Mouse (Mus musculus): Measurements from ENCODE around the gene Ppil1. TPM values are rescaled to one million over a fixed set of nuclear protein-coding genes. Genes with fewer than 3 reads are reported as not detected.

Gene Ppil1
- total and polyA plus RNA-seq, 3 experiments: 115 to 135 (median 122) TPM

- Histone ChIP-seq H3K27ac (ENCODE audit: control insufficient read depth, low read depth, low read length) (no peak overlapping the region), H3K79me2 (ENCODE audit: control insufficient read depth, insufficient read depth, low read length, poor library complexity) (peaks cover 51% of the 10 kb centered on the region), H3K27me3 (ENCODE audit: control insufficient read depth in 1 of 2, insufficient read depth in 2 of 2, low read length in 2 of 2) (no peaks in the 10 kb centered on the region), H3K9ac (ENCODE audit: control insufficient read depth, low read depth, low read length, poor library complexity, severe bottlenecking) (no peak overlapping the region), H3K4me3 (ENCODE audit: control insufficient read depth in 1 of 2, insufficient read depth in 1 of 2, low read depth in 2 of 2, low read length in 2 of 2) (no peak overlapping the region), H3K4me1 (ENCODE audit: control insufficient read depth in 1 of 2, insufficient read depth in 2 of 2, low read length in 2 of 2) (peaks cover 0 to 17% of the 10 kb centered on the region in 2 experiments; a peak in 3 of 4 replicates), H3K36me3 (ENCODE audit: control insufficient read depth in 1 of 2, insufficient read depth in 2 of 2, low read length in 2 of 2) (peaks cover 6 to 7% of the 10 kb centered on the region in 2 experiments), H3K9me3 (replicated peaks; ENCODE audit: insufficient read depth, low read length) (no peaks in the 10 kb centered on the region)
- DNase-seq (ENCODE audit: low read depth, low spot score): no peak
- TF ChIP-seq RAD21 (IDR thresholded peaks at IDR 0.05; ENCODE audit: low read depth, low read length): no peak
- TF ChIP-seq MYC (IDR thresholded peaks at IDR 0.05; ENCODE audit: low read depth, low read length): no peak
- no peak for TF ChIP-seq MAFK (IDR thresholded peaks at IDR 0.05; ENCODE audit: borderline replicate concordance, low read depth, low read length)
- no peak for TF ChIP-seq TBP (IDR thresholded peaks at IDR 0.05; ENCODE audit: low read depth, low read length)
- no peak for TF ChIP-seq E2F4 (IDR thresholded peaks at IDR 0.05; ENCODE audit: borderline replicate concordance, low read depth, low read length)
- TF ChIP-seq CHD2 (IDR thresholded peaks at IDR 0.05; ENCODE audit: low read length): no peak
- no peak for TF ChIP-seq USF1 (IDR thresholded peaks at IDR 0.05; ENCODE audit: low read depth, low read length)
- no peak for TF ChIP-seq MEF2A (IDR thresholded peaks at IDR 0.05; ENCODE audit: extremely low read depth, insufficient replicate concordance, low read depth, low read length, poor library complexity, severe bottlenecking)
- TF ChIP-seq NELFE (IDR thresholded peaks at IDR 0.05; ENCODE audit: low read depth, low read length): no peak
- TF ChIP-seq EP300 (IDR thresholded peaks at IDR 0.05; ENCODE audit: low read depth in 1 of 2, low read length in 2 of 2): no peak
- no peak for TF ChIP-seq SMC3 (IDR thresholded peaks at IDR 0.05; ENCODE audit: low read depth, low read length)
- TF ChIP-seq USF2 (IDR thresholded peaks at IDR 0.05; ENCODE audit: borderline replicate concordance in 1 of 2, insufficient read depth in 1 of 2, low read depth in 1 of 2, low read length in 2 of 2): no peak
Measured at GRCm38 (mm10) chr17:29258025-29258558, 5.9 kb downstream of the Ppil1 start.

GRCm38 (mm10) chr17:29257001-29257511, 6.9 kb downstream of the Ppil1 start:
- H3K36me3 ChIP-seq (ENCODE audit: control insufficient read depth in 1 of 2, insufficient read depth in 2 of 2, low read length in 2 of 2): peaks cover 6 to 7% of the 10 kb centered on the region in 2 experiments
- no peaks in the 10 kb centered on the region for H3K27me3 ChIP-seq (ENCODE audit: control insufficient read depth in 1 of 2, insufficient read depth in 2 of 2, low read length in 2 of 2)
- H3K27ac ChIP-seq (ENCODE audit: control insufficient read depth, low read depth, low read length): no peak overlapping the region
- peaks cover 42% of the 10 kb centered on the region for H3K79me2 ChIP-seq (ENCODE audit: control insufficient read depth, insufficient read depth, low read length, poor library complexity)
- no peaks in the 10 kb centered on the region for H3K9me3 ChIP-seq (replicated peaks; ENCODE audit: insufficient read depth, low read length)
- H3K4me1 ChIP-seq (ENCODE audit: control insufficient read depth in 1 of 2, insufficient read depth in 2 of 2, low read length in 2 of 2): peaks cover 0 to 14% of the 10 kb centered on the region in 2 experiments; a peak in 2 of 4 replicates
- TF ChIP-seq KAT2A (conservative IDR thresholded peaks at IDR 0.05; ENCODE audit: low read depth, low read length): no peak
- no peak for TF ChIP-seq ETS1 (IDR thresholded peaks at IDR 0.05; ENCODE audit: low read depth, low read length)
- TF ChIP-seq ZNF384 (IDR thresholded peaks at IDR 0.05; ENCODE audit: low read depth, low read length): no peak
- TF ChIP-seq ELF1 (IDR thresholded peaks at IDR 0.05; ENCODE audit: low read depth, low read length): no peak
- H3K9ac ChIP-seq (ENCODE audit: control insufficient read depth, low read depth, low read length, poor library complexity, severe bottlenecking): no peak overlapping the region
- no peak for DNase-seq (ENCODE audit: low read depth, low spot score)
- no peak overlapping the region for H3K4me3 ChIP-seq (ENCODE audit: control insufficient read depth in 1 of 2, insufficient read depth in 1 of 2, low read depth in 2 of 2, low read length in 2 of 2)

Measured in MEL (cell line).